Mouse (Mus musculus) heart, embryonic 14.5 days (tissue): ENCODE data around the gene Tstd2. TPM values are rescaled to one million over a fixed set of nuclear protein-coding genes. Genes with fewer than 3 reads are reported as not detected.
A peak's percentile ranks its signal among the peaks of the same experiment; 100 is the strongest.

ENCODE experiments used
- ATAC-seq: fragments of 200-750 bp; cut with Nextera tagmentation; 2 replicates; pipeline ENCODE4 v1.8.0; 2017; ENCODE audit warnings: low read depth, moderate TSS enrichment; ENCODE audit not compliant: insufficient number of reproducible peaks, insufficient read depth, low FRiP score
- H3K27ac ChIP-seq, 2 experiments: fragments of 200-500 bp in 1 of 2; fragments of 300-500 bp in 1 of 2; sonication (generic) in 1 of 2; replicated peaks in 1 of 2; 2 replicates each; pipeline ENCODE4 v1.5.1; 2012 to 2014; ENCODE audit warnings: low read depth in 2 of 2, low read length in 2 of 2, control low read depth in 1 of 2, mild to moderate bottlenecking in 1 of 2, mixed read lengths in 1 of 2; ENCODE audit not compliant: control insufficient read depth in 1 of 2, insufficient read depth in 1 of 2
- H3K27me3 ChIP-seq: fragments of 300-500 bp; sonication (generic); 2 replicates; pipeline ENCODE4 v1.6.1; 2014; ENCODE audit warnings: mild to moderate bottlenecking, low read length, control low read depth; ENCODE audit not compliant: control insufficient read depth, insufficient read depth
- H3K36me3 ChIP-seq: fragments of 300-500 bp; sonication (generic); 2 replicates; pipeline ENCODE4 v1.6.1; 2014; ENCODE audit warnings: mild to moderate bottlenecking, control low read depth, low read length, mixed read lengths; ENCODE audit not compliant: control insufficient read depth, insufficient read depth
- H3K4me1 ChIP-seq, 2 experiments: fragments of 200-500 bp in 1 of 2; fragments of 300-500 bp in 1 of 2; sonication (generic) in 1 of 2; 2 replicates each; pipeline ENCODE4 v1.6.1; 2012 to 2014; ENCODE audit warnings: low read length in 2 of 2, control low read depth in 1 of 2, mixed read lengths in 1 of 2; ENCODE audit not compliant: control insufficient read depth in 2 of 2, insufficient read depth in 2 of 2
- H3K4me2 ChIP-seq: fragments of 300-500 bp; sonication (generic); 2 replicates; pipeline ENCODE4 v1.6.1; 2014; ENCODE audit warnings: mild to moderate bottlenecking, low read length
- H3K4me3 ChIP-seq, 2 experiments: fragments of 200-500 bp in 1 of 2; fragments of 300-500 bp in 1 of 2; sonication (generic) in 1 of 2; 2 replicates each; pipeline ENCODE4 v1.5.1; 2012 to 2014; ENCODE audit warnings: low read length in 2 of 2, mild to moderate bottlenecking in 2 of 2, control low read depth in 1 of 2, low read depth in 1 of 2, moderate library complexity in 1 of 2; ENCODE audit not compliant: control insufficient read depth in 1 of 2, insufficient read depth in 1 of 2
- H3K9ac ChIP-seq: fragments of 300-500 bp; sonication (generic); 2 replicates; pipeline ENCODE4 v1.6.1; 2014; ENCODE audit warnings: mild to moderate bottlenecking, low read length
- H3K9me3 ChIP-seq: fragments of 300-500 bp; sonication (generic); 2 replicates; pipeline ENCODE4 v1.6.1; 2016; ENCODE audit warnings: low read length, control low read depth; ENCODE audit not compliant: control insufficient read depth
- WGBS: fragments of 180-500 bp; shearing (Covaris S2); extraction: QIAGEN DNeasy Blood & Tissue Kit; methylation state at CpG from one replicate; pipeline ENCODE4 v1.1.7; 2014; 5-methylcytosine and 5-hydroxymethylcytosine counted together
- polyA plus RNA-seq: library from polyadenylated mRNA; unstranded; fragments of >200 nt; fragmentation: Nextera tagmentation; extraction: Ambion mirVana; gene quantifications from 2 replicates; pipeline ENCODE4 v1.2.1, GENCODE M21; 2014

Gene Tstd2
- polyA plus RNA-seq, 1 experiment from 2014 or later: 24.3 TPM

- H3K36me3 ChIP-seq: peaks cover 36% of the 10 kb centered on the region
- H3K4me1 ChIP-seq: peaks cover 3 to 24% of the 10 kb centered on the region in 2 experiments
- H3K4me3 ChIP-seq: peak overlapping the region; percentile 53 to 98
- H3K27ac ChIP-seq: peak overlapping the region; percentile 96 to 98
- WGBS: 7% methylated on average over 17 of the region's 17 CpGs
- peak overlapping the region; percentile 80 for H3K4me2 ChIP-seq
- H3K27me3 ChIP-seq: no peaks in the 10 kb centered on the region
- ATAC-seq: peak; percentile 74
- peak overlapping the region; percentile 80 for H3K9ac ChIP-seq
- H3K9me3 ChIP-seq: no peaks in the 10 kb centered on the region
Observed at GRCm38 (mm10) chr4:46137629-46138286, 736 bp downstream of the Tstd2 start.

- H3K4me2 ChIP-seq: no peak overlapping the region
- peaks cover 87% of the 10 kb centered on the region for H3K36me3 ChIP-seq
- no peak overlapping the region for H3K27ac ChIP-seq
- no peaks in the 10 kb centered on the region for H3K27me3 ChIP-seq
- H3K4me1 ChIP-seq: 0 out of 4 replicates have a peak, but pooled peaks cover 0 to under 1% of the 10 kb centered on the region in 2 experiments
- H3K4me3 ChIP-seq: no peak overlapping the region
- no peak overlapping the region for H3K9ac ChIP-seq
- no peak for ATAC-seq
- WGBS: 88% methylated on average over 6 of the region's 6 CpGs
- no peaks in the 10 kb centered on the region for H3K9me3 ChIP-seq
Observed at GRCm38 (mm10) chr4:46131791-46132190, 6.7 kb downstream of the Tstd2 start.

- ATAC-seq: no peak
- H3K4me1 ChIP-seq: no peaks in the 10 kb centered on the region
- whole genome bisulfite sequencing: 80% methylated on average over 3 of the region's 3 CpGs
- H3K36me3 ChIP-seq: peaks cover 93% of the 10 kb centered on the region
- H3K27ac ChIP-seq: no peak overlapping the region
- H3K4me3 ChIP-seq: no peak overlapping the region
- H3K27me3 ChIP-seq: no peaks in the 10 kb centered on the region
- H3K9ac ChIP-seq: no peak overlapping the region
- H3K4me2 ChIP-seq: no peak overlapping the region
- no peaks in the 10 kb centered on the region for H3K9me3 ChIP-seq
Observed at GRCm38 (mm10) chr4:46130221-46130620, 8.3 kb downstream of the Tstd2 start.

- H3K4me3 ChIP-seq: no peak overlapping the region
- no peak overlapping the region for H3K4me2 ChIP-seq
- H3K27ac ChIP-seq: no peak overlapping the region
- ATAC-seq: no peak
- peaks cover 93% of the 10 kb centered on the region for H3K36me3 ChIP-seq
- no peak overlapping the region for H3K9ac ChIP-seq
- no peaks in the 10 kb centered on the region for H3K27me3 ChIP-seq
- H3K9me3 ChIP-seq: no peaks in the 10 kb centered on the region
- no peaks in the 10 kb centered on the region for H3K4me1 ChIP-seq
- WGBS: 90% methylated on average over 8 of the region's 8 CpGs
Observed at GRCm38 (mm10) chr4:46129311-46130004, 9.0 kb downstream of the Tstd2 start.

- H3K9ac ChIP-seq: no peak overlapping the region
- no peaks in the 10 kb centered on the region for H3K27me3 ChIP-seq
- 38% methylated on average over 2 of the region's 2 CpGs for WGBS
- H3K36me3 ChIP-seq: peaks cover 94% of the 10 kb centered on the region
- no peak overlapping the region for H3K4me3 ChIP-seq
- no peaks in the 10 kb centered on the region for H3K4me1 ChIP-seq
- H3K27ac ChIP-seq: no peak overlapping the region
- H3K4me2 ChIP-seq: no peak overlapping the region
- no peaks in the 10 kb centered on the region for H3K9me3 ChIP-seq
- ATAC-seq: no peak
Observed at GRCm38 (mm10) chr4:46126541-46126940, 12.0 kb downstream of the Tstd2 start.

GRCm38 (mm10) chr4:46123358-46123757 lies 15.1 kb downstream of the Tstd2 start:
- no peak for ATAC-seq
- Histone ChIP-seq H3K36me3 (peaks cover 94% of the 10 kb centered on the region), H3K27me3 (no peaks in the 10 kb centered on the region), H3K9ac (no peak overlapping the region), H3K27ac (no peak overlapping the region), H3K4me3 (no peak overlapping the region), H3K4me1 (no peaks in the 10 kb centered on the region), H3K9me3 (no peaks in the 10 kb centered on the region), H3K4me2 (no peak overlapping the region)
- 95% methylated on average over 6 of the region's 6 CpGs for WGBS

- H3K4me3 ChIP-seq: no peak overlapping the region
- ATAC-seq: no peak
- H3K36me3 ChIP-seq: peaks cover 99% of the 10 kb centered on the region
- 80% methylated on average over 3 of the region's 3 CpGs for WGBS
- H3K27me3 ChIP-seq: no peaks in the 10 kb centered on the region
- no peak overlapping the region for H3K4me2 ChIP-seq
- H3K27ac ChIP-seq: no peak overlapping the region
- H3K9me3 ChIP-seq: no peaks in the 10 kb centered on the region
- no peak overlapping the region for H3K9ac ChIP-seq
- peaks cover 5 to 6% of the 10 kb centered on the region in 2 experiments; a peak in 3 of 4 replicates for H3K4me1 ChIP-seq
Observed at GRCm38 (mm10) chr4:46120767-46121166, 17.7 kb downstream of the Tstd2 start.
